ENCODE assay signal across 19 mouse cellular contexts in the genomic region with DNA sequence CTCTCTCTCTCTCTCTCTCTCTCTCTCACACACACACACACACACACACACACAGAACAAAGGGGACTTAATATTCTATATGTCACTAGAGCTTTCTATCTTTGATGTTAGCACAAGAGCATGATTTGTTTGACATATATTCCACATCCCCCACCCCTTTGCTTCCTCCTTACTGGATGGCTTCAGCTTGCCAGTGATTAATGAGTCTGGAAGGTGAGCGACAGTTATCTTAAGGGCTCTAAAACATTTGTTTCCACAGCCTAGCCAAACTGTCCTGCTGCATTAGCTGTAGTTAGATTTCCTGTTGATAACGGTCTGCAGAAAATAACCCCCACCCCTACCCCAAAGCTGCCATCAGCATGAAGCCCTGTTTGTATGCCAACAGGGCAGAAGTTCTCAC.
"Had no signal": no experiment of that assay in that cellular context is flagged by ENCODE, and none has a peak within 500 bp of the region (broad histone marks: within the 10 kb centered on the region; RNA-seq: fewer than 3 reads in every experiment).

No protein-coding gene starts in this region.

- H3K4me3 ChIP-seq: left cerebral cortex, adult 2 months; liver, embryonic 13.5 days; megakaryocyte, embryonic 14.5 days; midbrain, embryonic 10.5 days; midbrain, embryonic 13.5 days; myocyte; neural tube, embryonic 13.5 days had no signal

- H3K9me3 ChIP-seq: liver, embryonic 13.5 days; midbrain, embryonic 10.5 days; midbrain, embryonic 13.5 days; neural tube, embryonic 13.5 days had no signal

- H3K4me1 ChIP-seq: liver, embryonic 13.5 days; megakaryocyte, embryonic 14.5 days; midbrain, embryonic 10.5 days; midbrain, embryonic 13.5 days; neural tube, embryonic 13.5 days had no signal

- H3K9ac ChIP-seq: liver, embryonic 13.5 days; midbrain, embryonic 13.5 days; neural tube, embryonic 13.5 days had no signal

- H3K27me3 ChIP-seq: liver, embryonic 13.5 days; megakaryocyte, embryonic 14.5 days; midbrain, embryonic 13.5 days; neural tube, embryonic 13.5 days had no signal

- ATAC-seq: lung, postnatal 0 days; midbrain, embryonic 13.5 days; midbrain, embryonic 16.5 days had no signal

- H3K4me2 ChIP-seq: liver, embryonic 13.5 days; midbrain, embryonic 13.5 days; neural tube, embryonic 13.5 days had no signal

- H3K27ac ChIP-seq: left cerebral cortex, adult 2 months; liver, embryonic 13.5 days; midbrain, embryonic 10.5 days; midbrain, embryonic 13.5 days; neural tube, embryonic 13.5 days; stomach, postnatal 0 days had no signal

- DNase-seq: kidney, adult 11 months; kidney, postnatal 10 days; kidney, postnatal 36 days; layer of hippocampus, postnatal 36 days; liver, embryonic 13.5 days; lung, adult 2 months; right cerebral cortex, adult 18-20 months; right cerebral cortex, postnatal 14 days; right cerebral cortex, postnatal 4 days; thymus, postnatal 25 days had no signal

- H3K36me3 ChIP-seq: liver, embryonic 13.5 days; midbrain, embryonic 10.5 days; midbrain, embryonic 13.5 days; neural tube, embryonic 13.5 days had no signal
